Mouse (Mus musculus) monocyte, adult 5-6 weeks (primary cell): ENCODE measurements around the gene Xpnpep3. TPM values are rescaled to one million over a fixed set of nuclear protein-coding genes. Genes with fewer than 3 reads are reported as not detected.

Source experiments
- ATAC-seq: fragments of 153-309, 156-312 bp; replicated peaks from 2 replicates; pipeline ENCODE4 v1.8.0; 2017; ENCODE audit warnings: mild to moderate bottlenecking; ENCODE audit not compliant: low TSS enrichment, insufficient number of reproducible peaks, severe bottlenecking, poor library complexity, low FRiP score
- total RNA-seq: library from RNA; stranded (forward); fragments of 200-1000, 200-491, 200-594 nt; gene quantifications from 3 replicates; pipeline ENCODE4 v1.2.3, GENCODE M21; 2017

The Xpnpep3 gene
- 7.1 to 12.2 TPM (median 7.6 TPM) in 3 replicates for total RNA-seq

DNA sequence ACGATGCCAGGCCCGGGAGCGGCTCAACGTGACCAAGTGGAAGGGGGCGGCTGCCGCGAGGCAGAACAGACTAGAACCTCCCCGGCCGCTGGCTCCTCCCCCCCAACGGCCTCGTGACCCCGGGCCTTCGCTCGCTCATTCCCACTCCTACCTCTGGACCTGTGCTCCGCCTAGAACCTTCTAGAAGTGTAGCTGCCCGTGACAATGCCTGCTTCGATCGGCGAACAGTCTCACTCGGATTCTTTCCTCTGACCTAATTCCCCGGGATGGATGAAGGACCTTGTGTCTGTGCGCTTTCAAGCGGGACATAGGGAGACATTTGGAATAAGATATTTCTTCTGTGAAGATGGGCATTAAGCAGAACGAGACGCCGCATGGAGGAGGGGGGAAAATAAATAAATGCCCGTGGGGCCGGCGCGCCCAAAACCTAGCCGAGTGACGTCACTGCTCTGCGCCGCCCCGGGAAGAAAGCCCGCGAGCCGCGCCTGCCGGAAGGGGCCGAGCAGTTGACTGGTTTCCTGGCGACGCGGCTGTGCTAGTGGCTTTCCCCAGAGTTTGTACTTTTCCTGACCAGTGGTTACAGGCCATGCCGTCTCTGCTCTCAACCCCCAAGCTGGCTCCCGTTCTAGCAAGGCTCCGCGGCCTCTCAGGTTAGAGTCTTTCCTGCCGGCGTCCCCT, at the start of gene Xpnpep3, which contains the start of gene St13:
Gene Xpnpep3 (plus strand): TSS at position 501 of the 678 bp plus-strand sequence.
Gene St13 (minus strand): TSS at position 440 of the 678 bp plus-strand sequence.
- peak; percentile 99 for ATAC-seq

GRCm38 (mm10) chr15:81350401-81350800, 49.5 kb upstream of the Xpnpep3 start:
- no peak for ATAC-seq

DNA sequence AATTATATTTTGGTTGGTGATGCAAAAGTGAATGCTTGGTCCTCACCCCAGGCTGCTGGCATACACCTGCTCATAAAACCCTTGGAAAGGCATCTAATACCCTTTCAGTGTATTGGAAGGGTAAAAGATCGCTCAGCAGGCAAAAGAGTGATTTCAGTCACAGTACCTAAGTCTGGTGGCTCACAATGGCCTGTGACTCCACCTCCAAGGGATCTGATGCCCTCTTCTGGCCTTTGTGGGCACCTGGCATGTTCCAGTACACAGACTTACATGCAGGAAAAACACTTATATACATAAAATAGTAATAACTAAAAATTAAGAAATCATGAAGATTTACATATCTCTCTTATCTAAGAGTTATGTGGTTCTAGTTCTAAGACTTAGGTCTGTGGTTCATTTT, 47.3 kb upstream of the Xpnpep3 start:
- ATAC-seq = no peak

GRCm38 (mm10) chr15:81355146-81355761, 44.7 kb upstream of the Xpnpep3 start:
- peak; percentile 77 for ATAC-seq

DNA sequence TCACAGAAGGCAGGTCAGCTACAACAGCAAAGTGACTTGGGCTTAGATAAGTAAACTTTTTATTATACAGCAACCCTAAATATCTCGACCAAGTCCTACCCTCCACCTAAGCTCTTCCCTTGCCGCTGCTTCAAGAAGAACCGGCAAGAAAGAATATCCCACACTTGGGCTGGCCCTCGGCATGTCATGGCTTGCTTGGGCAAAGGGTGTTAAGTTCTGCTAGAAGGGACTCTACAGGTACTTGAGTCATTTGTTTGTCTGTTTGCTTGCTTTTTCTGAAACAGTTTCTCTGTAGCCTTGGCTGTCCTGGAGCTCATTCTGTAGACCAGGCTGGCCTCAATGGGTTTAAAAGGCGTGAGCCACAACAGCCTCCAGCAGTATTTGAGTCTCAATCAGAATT, 43.0 kb upstream of the Xpnpep3 start:
- ATAC-seq = no peak

- ATAC-seq = no peak
Measured at GRCm38 (mm10) chr15:81358943-81359342, 41.0 kb upstream of the Xpnpep3 start.

- no peak for ATAC-seq
Measured at GRCm38 (mm10) chr15:81359421-81359820, 40.5 kb upstream of the Xpnpep3 start.

DNA sequence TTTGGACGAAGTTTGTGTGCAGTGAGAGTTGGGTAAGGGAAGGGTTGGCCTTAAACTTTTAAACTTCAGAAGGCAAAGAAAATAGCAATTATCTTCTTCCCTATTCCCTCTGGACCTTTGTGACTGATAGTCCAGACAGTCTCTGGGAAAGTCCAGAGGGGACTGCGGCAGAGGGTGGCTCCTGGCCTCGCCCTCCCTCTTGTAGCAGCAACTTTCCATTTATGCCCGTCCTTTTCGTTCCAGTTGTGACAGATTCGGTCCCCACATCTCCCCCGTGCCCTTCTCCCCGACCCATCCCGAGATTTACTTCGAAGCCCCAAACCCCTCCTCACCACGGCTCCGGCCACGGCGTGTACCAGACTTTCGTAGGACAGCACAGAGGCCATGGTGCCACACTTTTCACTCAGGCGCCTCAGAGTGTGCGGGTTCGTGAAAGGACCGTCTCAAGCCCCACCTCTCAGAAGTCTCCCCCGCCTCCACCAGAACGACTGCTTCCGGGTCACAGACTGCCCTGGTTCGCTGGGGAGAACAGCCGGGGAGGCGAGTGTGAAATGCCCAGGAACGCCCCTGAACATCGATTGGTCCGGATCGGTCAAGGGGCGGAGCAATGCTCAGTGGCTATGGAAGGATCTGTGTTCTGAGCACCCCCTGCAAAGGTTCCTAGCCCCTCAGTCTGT, 39.5 kb upstream of the Xpnpep3 start, which contains the start of gene Slc25a17:
Gene Slc25a17 (minus strand): TSS at position 468 of the 677 bp plus-strand sequence.
- peak; percentile 100 for ATAC-seq

DNA sequence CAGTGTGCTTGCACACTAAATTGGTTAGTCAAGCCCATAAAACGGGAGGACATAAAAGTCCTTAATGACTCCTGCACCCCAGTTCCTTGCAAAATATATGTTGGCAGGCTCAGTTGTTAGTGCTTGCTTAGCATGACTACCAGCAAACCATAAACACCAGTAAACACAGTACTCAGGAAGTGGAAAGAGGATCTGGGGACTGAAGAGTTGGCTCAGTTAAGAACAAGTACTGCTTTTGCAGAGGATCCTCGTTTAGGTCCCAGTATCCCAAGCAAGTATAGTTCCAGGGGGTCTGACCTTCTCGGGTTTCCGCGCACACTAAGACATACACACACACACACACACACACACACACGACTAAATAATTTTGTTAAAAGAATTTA, 38.9 kb upstream of the Xpnpep3 start:
- ATAC-seq = peak; percentile 53

DNA sequence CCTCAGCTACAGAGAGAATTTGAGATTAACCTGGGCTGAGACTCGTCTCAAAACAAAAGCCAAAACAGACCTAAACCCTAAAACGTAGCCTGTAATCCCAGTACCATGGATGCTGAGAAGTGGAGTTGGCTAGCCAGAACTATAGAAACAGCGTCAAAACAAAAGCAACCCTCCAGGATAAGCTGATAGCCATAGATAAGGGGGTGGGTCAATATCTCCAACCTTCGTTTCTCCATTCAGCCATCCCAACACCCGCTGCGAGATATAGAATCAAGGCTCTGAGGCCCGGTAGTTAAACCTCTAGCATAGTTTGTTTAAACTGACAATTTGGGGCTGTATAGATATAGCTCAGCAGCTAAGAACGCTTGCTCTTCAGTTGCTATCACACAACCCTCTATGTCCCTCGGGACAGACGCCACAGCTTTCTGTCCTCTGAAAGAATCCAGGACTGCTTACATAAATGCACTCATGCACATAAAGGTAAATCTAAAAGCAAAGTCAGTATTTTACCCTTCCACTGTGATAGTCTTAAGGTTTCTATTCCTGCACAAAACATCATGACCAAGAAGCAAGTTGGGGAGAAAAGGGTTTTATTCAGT, 38.4 kb upstream of the Xpnpep3 start:
- no peak for ATAC-seq

DNA sequence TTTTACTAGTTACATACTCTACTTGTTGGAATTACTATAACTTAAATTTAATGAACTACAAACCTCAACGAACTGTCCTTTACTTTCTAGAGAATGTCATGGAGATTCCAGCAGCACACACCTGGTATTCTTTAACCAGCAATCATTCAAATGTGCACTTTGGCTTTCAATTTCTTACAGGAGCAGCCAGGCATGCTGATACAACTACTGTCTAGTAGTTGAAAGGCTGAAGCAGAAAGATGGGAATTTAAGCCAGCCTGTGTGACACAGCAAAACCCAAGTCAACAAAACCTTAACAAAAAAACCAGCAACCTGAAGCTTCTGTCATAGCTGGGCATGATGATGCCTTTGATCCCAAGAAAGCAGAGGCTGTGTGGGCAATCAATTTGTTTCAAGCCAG, 37.4 kb upstream of the Xpnpep3 start:
- no peak for ATAC-seq

- no peak for ATAC-seq
Measured at GRCm38 (mm10) chr15:81364271-81364670, 35.7 kb upstream of the Xpnpep3 start.

DNA sequence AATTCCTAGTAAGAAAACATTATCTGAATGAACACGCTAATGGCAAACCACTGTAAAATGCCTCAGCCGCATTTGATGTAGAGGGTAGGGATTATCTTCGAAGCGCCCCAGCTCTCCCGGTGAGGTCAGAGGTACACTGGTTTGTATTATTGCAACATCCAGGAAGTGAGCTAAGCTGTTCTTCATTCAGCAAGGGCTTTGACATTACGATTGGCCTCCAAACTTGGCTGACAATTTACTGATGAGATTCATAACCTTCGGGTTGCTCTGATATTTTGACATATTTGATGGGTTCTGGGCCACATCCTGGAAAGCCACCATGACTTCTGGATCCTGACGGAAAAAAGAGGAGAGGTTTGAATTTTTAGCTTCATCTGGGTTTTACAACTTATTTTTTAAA, 34.7 kb upstream of the Xpnpep3 start:
- ATAC-seq = no peak

GRCm38 (mm10) chr15:81366241-81366640, 33.7 kb upstream of the Xpnpep3 start:
- no peak for ATAC-seq

- ATAC-seq = no peak
Measured at GRCm38 (mm10) chr15:81368601-81369000, 31.3 kb upstream of the Xpnpep3 start.

DNA sequence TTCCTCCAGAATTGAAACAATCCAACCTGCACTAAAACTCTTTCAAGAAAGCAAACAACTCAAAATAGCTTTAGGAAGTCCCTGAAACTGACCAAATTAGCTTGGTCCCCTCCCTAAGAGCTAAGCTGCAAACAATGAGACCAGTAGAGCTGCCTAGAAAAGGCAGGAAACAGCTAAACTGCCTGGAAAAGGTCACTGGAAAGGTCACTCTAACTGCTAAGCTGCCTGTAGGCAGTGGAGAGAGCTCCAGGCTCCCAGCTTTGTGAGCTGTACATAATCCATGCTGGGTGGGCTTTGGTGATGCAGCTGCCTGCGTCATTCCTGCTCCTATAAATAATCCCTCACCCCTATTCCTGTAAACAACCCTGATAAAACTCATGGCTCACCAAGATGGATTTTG, 29.6 kb upstream of the Xpnpep3 start:
- no peak for ATAC-seq

- no peak for ATAC-seq
Measured at GRCm38 (mm10) chr15:81374621-81375020, 25.3 kb upstream of the Xpnpep3 start.

DNA sequence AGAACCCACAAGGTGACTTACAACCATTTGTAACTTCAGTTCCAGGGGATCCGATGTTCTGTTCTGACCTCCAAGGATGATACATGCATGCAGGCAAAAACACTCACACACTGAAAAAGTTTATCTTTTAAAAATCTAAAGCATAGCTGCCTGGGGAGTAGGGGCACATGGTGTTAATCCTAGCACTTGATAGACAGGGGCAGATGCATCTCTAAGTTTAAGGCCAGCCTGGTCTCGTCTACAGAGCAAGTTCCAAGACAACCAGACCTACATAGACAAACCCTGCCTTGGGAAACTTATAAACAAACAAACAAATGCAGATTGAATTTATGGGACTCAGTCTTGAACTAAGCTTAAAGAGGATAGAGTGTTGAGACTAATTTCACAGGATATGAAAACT, 21.1 kb upstream of the Xpnpep3 start:
- no peak for ATAC-seq

- ATAC-seq = no peak
Measured at GRCm38 (mm10) chr15:81386327-81386726, 13.6 kb upstream of the Xpnpep3 start.
